Mouse (Mus musculus): ENCODE data around the gene Lactbl1. TPM values are rescaled to one million over a fixed set of nuclear protein-coding genes. Genes with fewer than 3 reads are reported as not detected.

Lactbl1 gene
- polyA plus RNA-seq, 1 experiment from 2014 or later, result 0.10 TPM

DNA sequence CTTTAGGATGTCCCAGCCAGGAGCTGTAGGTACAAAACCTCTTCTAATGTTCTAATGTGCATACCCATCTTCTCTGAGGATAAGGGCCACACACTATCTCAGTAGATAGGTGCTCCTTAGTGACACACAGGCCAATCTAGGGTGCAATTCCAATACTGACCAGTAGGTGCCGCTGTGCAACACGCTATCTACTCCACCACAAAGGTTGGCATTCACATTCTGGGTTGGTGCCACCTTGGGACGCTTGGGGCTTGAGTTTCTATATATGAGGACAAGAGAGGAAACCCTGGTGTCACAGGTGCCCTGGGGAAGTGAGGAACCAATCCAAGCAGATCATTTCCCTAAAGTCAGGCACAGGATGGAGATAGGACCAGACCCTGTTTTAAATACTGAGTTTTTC lies 56.1 kb downstream of the Lactbl1 start:
- Histone ChIP-seq H3K27ac (ENCODE audit: low read length) (no peak overlapping the region), H3K9me3 (ENCODE audit: control insufficient read depth, low read depth, low read length) (no peaks in the 10 kb centered on the region), H3K4me3 (ENCODE audit: low read depth, low read length) (no peak overlapping the region), H3K4me1 (ENCODE audit: control insufficient read depth, insufficient read depth, low read length) (no peaks in the 10 kb centered on the region), H3K9ac (replicated peaks; ENCODE audit: low read depth, low read length) (no peak overlapping the region), H3K27me3 (ENCODE audit: control insufficient read depth, insufficient read depth, low read length) (no peaks in the 10 kb centered on the region), H3K4me2 (replicated peaks; ENCODE audit: low read depth, low read length) (no peak overlapping the region), H3K36me3 (ENCODE audit: control insufficient read depth, insufficient read depth, low read length) (peaks cover 3% of the 10 kb centered on the region; the same call in 1 of the 2 replicates)
- ATAC-seq (ENCODE audit: insufficient number of reproducible peaks, insufficient read depth, low FRiP score, low read depth), result 0 out of 2 replicates have a peak, but pooled peaks have one; percentile 42
- 6% methylated on average over 3 of the region's 3 CpGs for WGBS

DNA sequence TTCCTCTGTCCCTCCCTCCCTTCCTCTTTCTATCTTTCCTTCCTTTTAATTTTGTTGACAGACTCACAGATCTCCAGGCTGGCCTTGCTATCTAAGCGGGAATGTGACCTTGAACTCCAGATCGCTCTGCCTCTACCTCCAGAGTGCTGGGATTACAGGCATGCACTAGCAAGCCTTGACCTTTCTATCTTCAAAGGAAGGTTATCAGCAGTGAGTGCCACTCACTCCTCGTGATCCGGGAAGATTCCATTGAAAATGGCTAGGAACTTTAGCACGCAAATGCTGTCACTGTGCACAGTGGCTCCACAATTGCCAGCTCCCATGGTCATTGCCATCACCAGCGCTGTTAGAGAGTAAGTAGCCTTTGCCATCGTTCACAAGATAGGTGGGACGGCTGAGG lies 56.8 kb downstream of the Lactbl1 start:
- Histone ChIP-seq H3K36me3 (ENCODE audit: control insufficient read depth, insufficient read depth, low read length) (no peaks in the 10 kb centered on the region), H3K9me3 (ENCODE audit: control insufficient read depth, low read depth, low read length) (no peaks in the 10 kb centered on the region), H3K9ac (replicated peaks; ENCODE audit: low read depth, low read length) (no peak overlapping the region), H3K27ac (ENCODE audit: low read length) (no peak overlapping the region), H3K4me1 (ENCODE audit: control insufficient read depth, insufficient read depth, low read length) (no peaks in the 10 kb centered on the region), H3K4me3 (ENCODE audit: low read depth, low read length) (no peak overlapping the region), H3K27me3 (ENCODE audit: control insufficient read depth, insufficient read depth, low read length) (no peaks in the 10 kb centered on the region), H3K4me2 (replicated peaks; ENCODE audit: low read depth, low read length) (no peak overlapping the region)
- 52% methylated on average over 8 of the region's 8 CpGs for WGBS
- no peak for ATAC-seq (ENCODE audit: insufficient number of reproducible peaks, insufficient read depth, low FRiP score, low read depth)

DNA sequence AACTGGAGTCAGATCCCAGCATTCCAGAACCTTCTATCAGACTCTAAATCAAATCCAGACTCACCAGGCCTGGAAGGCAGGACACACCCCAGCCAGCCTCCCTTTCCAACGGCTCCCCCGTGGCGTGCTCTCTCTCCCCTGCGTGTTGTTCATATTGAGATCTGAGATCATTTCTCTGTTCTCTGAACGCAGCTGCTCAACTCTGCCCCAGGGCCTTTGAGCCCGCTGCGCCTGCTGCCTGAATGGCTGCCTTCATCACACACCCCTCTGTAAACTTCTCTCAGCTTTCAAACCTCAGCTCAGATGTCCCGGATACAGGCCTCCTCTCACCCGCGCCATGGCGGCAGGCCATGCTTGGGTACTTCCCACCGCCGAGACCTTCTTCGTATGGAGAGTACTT lies 58.2 kb downstream of the Lactbl1 start:
- Histone ChIP-seq H3K36me3 (ENCODE audit: control insufficient read depth, insufficient read depth, low read length) (no peaks in the 10 kb centered on the region), H3K27ac (ENCODE audit: low read length) (no peak overlapping the region), H3K9ac (replicated peaks; ENCODE audit: low read depth, low read length) (no peak overlapping the region), H3K4me2 (replicated peaks; ENCODE audit: low read depth, low read length) (no peak overlapping the region), H3K27me3 (ENCODE audit: control insufficient read depth, insufficient read depth, low read length) (no peaks in the 10 kb centered on the region), H3K9me3 (ENCODE audit: control insufficient read depth, low read depth, low read length) (no peaks in the 10 kb centered on the region), H3K4me1 (ENCODE audit: control insufficient read depth, insufficient read depth, low read length) (peaks cover 6% of the 10 kb centered on the region; the same call in 1 of the 2 replicates), H3K4me3 (ENCODE audit: low read depth, low read length) (no peak overlapping the region)
- 83% methylated on average over 14 of the region's 14 CpGs for WGBS
- ATAC-seq (ENCODE audit: insufficient number of reproducible peaks, insufficient read depth, low FRiP score, low read depth), result no peak

DNA sequence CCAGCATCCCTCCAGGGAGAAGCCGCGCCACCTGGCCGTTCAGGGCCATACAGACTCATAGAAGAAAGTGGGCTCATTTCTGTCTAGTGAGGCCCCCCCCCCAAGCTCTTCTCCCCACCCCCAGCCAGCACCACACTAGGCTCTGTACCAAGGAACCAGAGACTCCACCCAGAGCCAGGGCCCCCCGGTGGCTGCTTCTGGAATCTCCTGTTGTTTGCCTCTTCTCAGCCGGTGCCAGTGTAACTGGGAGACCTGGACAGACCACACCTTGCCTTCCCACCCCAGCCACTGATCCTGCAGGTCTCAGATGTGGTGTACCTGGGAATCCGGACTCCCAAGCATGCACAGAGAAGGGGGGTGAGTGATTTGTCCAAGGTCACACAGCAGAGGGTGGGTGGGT lies 62.1 kb downstream of the Lactbl1 start:
- WGBS, result 74% methylated on average over 6 of the region's 6 CpGs
- ATAC-seq (ENCODE audit: insufficient number of reproducible peaks, insufficient read depth, low FRiP score, low read depth), result no peak

DNA sequence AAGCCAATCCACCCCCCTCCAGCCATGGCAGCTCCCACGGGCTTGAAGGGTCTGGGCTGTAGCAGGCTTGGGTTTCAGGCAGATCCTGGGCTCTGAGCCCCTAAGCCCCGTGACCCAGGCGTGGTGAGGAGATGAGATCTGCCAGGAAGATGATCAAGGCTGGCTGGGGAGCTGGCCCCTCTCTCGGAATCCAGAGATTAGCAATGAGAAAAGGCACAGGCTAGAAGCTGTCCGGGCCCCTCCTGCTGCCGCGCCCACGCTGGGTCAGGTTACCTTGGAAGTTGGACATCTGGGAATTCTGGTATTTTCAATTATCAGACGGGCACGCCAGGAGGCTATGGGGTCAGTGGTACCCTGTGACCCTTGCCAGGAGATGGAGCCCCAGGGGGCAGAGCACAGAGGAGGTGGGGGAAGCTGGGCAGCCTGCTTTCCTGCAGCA lies 63.0 kb downstream of the Lactbl1 start:
- H3K36me3 ChIP-seq (ENCODE audit: control insufficient read depth, insufficient read depth, low read length), result no peaks in the 10 kb centered on the region
- 27% methylated on average over 10 of the region's 10 CpGs for WGBS
- no peak overlapping the region for H3K4me3 ChIP-seq (ENCODE audit: low read depth, low read length)
- no peak overlapping the region for H3K27ac ChIP-seq (ENCODE audit: low read length)
- H3K9ac ChIP-seq (replicated peaks; ENCODE audit: low read depth, low read length), result no peak overlapping the region
- peaks cover 7% of the 10 kb centered on the region; the same call in 1 of the 2 replicates for H3K4me1 ChIP-seq (ENCODE audit: control insufficient read depth, insufficient read depth, low read length)
- ATAC-seq (ENCODE audit: insufficient number of reproducible peaks, insufficient read depth, low FRiP score, low read depth), result no peak
- H3K27me3 ChIP-seq (ENCODE audit: control insufficient read depth, insufficient read depth, low read length), result no peaks in the 10 kb centered on the region
- no peak overlapping the region for H3K4me2 ChIP-seq (replicated peaks; ENCODE audit: low read depth, low read length)
- no peaks in the 10 kb centered on the region for H3K9me3 ChIP-seq (ENCODE audit: control insufficient read depth, low read depth, low read length)

More for the DNA sequence above, 62.1 kb downstream of the Lactbl1 start:
- H3K27ac ChIP-seq (ENCODE audit: low read length), result no peak overlapping the region
- no peak overlapping the region for H3K4me3 ChIP-seq (ENCODE audit: low read depth, low read length)
- no peaks in the 10 kb centered on the region for H3K27me3 ChIP-seq (ENCODE audit: control insufficient read depth, insufficient read depth, low read length)
- no peaks in the 10 kb centered on the region for H3K9me3 ChIP-seq (ENCODE audit: control insufficient read depth, low read depth, low read length)
- no peak overlapping the region for H3K9ac ChIP-seq (replicated peaks; ENCODE audit: low read depth, low read length)
- H3K4me1 ChIP-seq (ENCODE audit: control insufficient read depth, insufficient read depth, low read length), result peaks cover 7% of the 10 kb centered on the region; the same call in 1 of the 2 replicates
- H3K36me3 ChIP-seq (ENCODE audit: control insufficient read depth, insufficient read depth, low read length), result no peaks in the 10 kb centered on the region
- no peak overlapping the region for H3K4me2 ChIP-seq (replicated peaks; ENCODE audit: low read depth, low read length)

DNA sequence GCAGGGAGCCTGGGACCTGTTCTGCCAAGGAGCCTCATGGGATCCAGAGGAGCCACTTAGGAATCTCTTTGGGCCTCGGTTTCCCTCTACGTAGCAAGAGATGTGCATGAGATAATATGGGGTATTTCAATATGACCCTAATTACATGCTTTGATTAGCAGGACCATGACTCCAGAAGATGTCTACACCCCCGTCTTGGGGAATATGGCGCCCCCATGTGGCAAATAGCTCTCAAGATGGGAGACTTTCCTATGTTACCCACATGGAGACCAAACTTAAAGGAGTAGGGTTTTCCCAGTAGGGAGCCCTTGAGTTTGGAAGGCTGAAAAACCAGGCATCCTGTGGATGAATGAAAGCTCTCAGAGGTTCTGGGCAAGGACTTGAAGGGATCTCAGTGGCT lies 65.7 kb downstream of the Lactbl1 start:
- Histone ChIP-seq H3K9me3 (ENCODE audit: control insufficient read depth, low read depth, low read length) (no peaks in the 10 kb centered on the region), H3K4me1 (ENCODE audit: control insufficient read depth, insufficient read depth, low read length) (peaks cover 7% of the 10 kb centered on the region; the same call in 1 of the 2 replicates), H3K4me3 (ENCODE audit: low read depth, low read length) (no peak overlapping the region), H3K27me3 (ENCODE audit: control insufficient read depth, insufficient read depth, low read length) (no peaks in the 10 kb centered on the region), H3K9ac (replicated peaks; ENCODE audit: low read depth, low read length) (no peak overlapping the region), H3K36me3 (ENCODE audit: control insufficient read depth, insufficient read depth, low read length) (peaks cover 4% of the 10 kb centered on the region; the same call in 1 of the 2 replicates), H3K27ac (ENCODE audit: low read length) (no peak overlapping the region), H3K4me2 (replicated peaks; ENCODE audit: low read depth, low read length) (no peak overlapping the region)
- WGBS, result 67% methylated on average over 4 of the region's 4 CpGs
- ATAC-seq (ENCODE audit: insufficient number of reproducible peaks, insufficient read depth, low FRiP score, low read depth), result no peak

Small RNA genes lying within 50 kb of the gene (microRNA-seq; reads per million reads assigned to microRNA genes)
- not detected for gene Gm22180

Other genes starting within 250 kb of the Lactbl1 start
- 0.31 and 0.42 TPM in 2 replicates for gene Htr1d, start 199.1 kb upstream of the Lactbl1 start, polyA plus RNA-seq (2014; fragmentation: Nextera tagmentation; extraction: Ambion mirVana)
- gene 6030445D17Rik, start 160.4 kb upstream of the Lactbl1 start, polyA plus RNA-seq (2014; fragmentation: Nextera tagmentation; extraction: Ambion mirVana), result 0.46 and 0.48 TPM in 2 replicates
- gene Luzp1, start 152.9 kb upstream of the Lactbl1 start, polyA plus RNA-seq (2014; fragmentation: Nextera tagmentation; extraction: Ambion mirVana), result 114 and 128 TPM in 2 replicates
- gene Kdm1a, start 19.9 kb upstream of the Lactbl1 start, polyA plus RNA-seq (2014; fragmentation: Nextera tagmentation; extraction: Ambion mirVana), result 52.7 and 55.6 TPM in 2 replicates
- not detected in 2 replicates for gene Tex46, start 12.2 kb upstream of the Lactbl1 start, polyA plus RNA-seq (2014; fragmentation: Nextera tagmentation; extraction: Ambion mirVana)
- 7.5 and 7.6 TPM in 2 replicates for gene Ephb2, start 213.4 kb downstream of the Lactbl1 start, polyA plus RNA-seq (2014; fragmentation: Nextera tagmentation; extraction: Ambion mirVana)